Mouse (Mus musculus): ENCODE results near the gene Ankrd11.
"Not testable (repeated sequence)": the region's sequence is repeated elsewhere in the genome, so short reads cannot be mapped to it uniquely, and the experiment has no call there.

Ankrd11 gene

GRCm38 (mm10) chr8:123042158-123042973 lies at the start of gene Ankrd11:
Gene Ankrd11 (minus strand): TSS chr8:123042277.
- peak; percentile 99 for DNase-seq

DNA sequence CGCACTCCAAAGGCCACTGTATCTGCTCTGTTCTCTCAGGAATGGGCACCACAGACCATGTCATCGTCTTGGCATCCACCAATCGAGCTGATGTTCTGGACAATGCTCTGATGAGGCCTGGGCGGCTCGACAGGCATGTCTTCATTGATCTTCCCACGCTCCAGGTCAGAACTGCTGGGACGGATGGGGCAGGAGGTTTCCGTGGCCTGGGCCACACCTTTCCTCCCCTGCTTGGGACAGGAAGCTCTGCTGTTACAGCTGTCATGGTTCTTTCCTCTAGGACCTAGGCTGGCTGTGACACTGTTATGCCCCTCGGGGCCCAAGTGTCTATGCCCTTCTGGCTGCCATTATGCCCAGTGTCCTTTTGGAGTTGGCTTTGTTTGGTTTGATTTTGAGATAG lies 45.2 kb upstream of the Ankrd11 start:
- no peak for DNase-seq

DNA sequence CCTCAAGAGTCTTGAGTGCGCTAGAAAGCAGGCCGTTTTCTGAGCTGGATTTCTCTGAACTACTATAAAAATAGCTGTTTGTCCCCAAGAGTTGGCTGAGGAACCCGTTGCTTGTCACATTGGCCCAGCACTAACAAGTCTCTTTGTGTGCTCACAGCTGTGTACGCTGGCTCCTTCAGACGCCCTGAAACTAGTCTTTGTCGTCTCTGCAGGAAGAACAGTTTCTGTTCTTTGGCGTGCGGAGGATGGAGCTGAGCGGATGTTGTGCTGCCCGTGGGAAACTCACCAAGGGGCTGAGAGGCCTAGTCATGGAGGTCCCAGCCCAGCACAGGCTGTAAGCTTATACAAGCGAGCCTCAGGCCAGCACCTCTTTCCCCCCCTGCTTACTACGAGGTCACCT lies 41.5 kb upstream of the Ankrd11 start:
- no peak for DNase-seq

GRCm38 (mm10) chr8:123082993-123083392 lies 40.9 kb upstream of the Ankrd11 start:
- DNase-seq, result no peak

DNA sequence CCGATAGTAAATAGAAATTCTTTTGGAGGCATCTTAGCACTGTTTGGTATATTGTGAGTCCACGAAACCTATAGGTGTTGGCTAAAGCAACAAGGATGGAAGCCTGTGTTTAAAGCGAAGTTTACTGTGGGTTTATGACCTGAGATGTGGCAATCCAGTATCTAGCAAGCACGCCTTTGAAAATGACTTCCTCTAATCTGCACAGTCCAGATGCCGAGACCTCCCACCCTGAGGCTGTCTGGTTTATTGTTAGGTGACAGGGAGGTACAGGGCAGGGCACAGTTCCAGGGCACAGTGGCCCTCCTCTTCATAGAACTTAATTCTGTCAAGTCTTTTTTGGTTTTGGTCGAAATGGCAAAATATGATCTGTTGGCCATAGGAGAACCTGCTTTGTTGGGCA lies 35.1 kb upstream of the Ankrd11 start:
- DNase-seq, result no peak

GRCm38 (mm10) chr8:123071176-123071575 lies 29.1 kb upstream of the Ankrd11 start:
- no peak for DNase-seq

GRCm38 (mm10) chr8:123066101-123066683 lies 24.1 kb upstream of the Ankrd11 start:
- DNase-seq, result no peak

DNA sequence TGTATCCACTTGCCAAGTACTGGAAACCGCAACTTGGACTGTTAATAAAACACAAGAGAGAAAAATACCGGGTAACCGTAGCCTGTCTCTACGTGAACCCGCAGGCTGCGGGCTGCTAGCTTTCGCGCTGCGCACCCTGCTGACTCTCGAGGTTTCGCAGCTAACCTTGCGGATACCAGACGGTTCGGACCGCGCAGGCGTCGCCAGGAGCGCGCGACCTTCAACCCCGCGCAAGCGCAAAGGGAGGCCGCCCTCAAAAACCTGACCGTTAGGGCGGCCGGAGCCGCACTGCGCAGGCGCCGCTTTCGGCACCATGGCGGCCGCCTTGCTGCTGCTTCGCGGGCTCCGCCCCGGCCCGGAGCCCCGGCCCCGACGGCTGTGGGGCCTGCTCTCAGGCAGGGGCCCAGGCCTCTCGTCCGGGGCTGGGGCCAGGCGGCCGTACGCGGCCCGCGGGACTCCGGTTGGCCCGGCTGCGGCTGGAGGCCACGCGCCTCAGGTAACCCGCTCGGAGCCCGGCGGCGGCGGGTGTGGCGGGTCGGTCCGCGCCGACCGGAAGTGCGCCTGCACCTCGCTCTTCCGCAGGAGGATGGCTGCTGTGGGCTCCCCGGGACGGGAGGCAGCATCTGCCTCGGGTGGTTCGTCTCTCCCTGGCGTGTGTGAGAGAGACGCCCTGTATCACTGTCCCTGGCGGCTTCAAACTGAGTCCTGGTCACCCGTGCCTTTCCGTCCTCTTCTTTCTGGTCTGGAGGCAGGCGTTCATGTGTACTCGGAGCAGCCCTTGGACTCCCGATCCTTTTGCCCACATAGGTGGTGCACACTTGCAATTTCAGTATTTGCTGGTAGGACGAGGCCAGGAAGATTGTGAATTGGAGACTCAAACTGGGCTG lies 23.4 kb upstream of the Ankrd11 start:
- peak; percentile 92 to 94 for DNase-seq

- peak; percentile 64 to 69 for DNase-seq
Observed at GRCm38 (mm10) chr8:123064809-123065213, 22.7 kb upstream of the Ankrd11 start.

DNA sequence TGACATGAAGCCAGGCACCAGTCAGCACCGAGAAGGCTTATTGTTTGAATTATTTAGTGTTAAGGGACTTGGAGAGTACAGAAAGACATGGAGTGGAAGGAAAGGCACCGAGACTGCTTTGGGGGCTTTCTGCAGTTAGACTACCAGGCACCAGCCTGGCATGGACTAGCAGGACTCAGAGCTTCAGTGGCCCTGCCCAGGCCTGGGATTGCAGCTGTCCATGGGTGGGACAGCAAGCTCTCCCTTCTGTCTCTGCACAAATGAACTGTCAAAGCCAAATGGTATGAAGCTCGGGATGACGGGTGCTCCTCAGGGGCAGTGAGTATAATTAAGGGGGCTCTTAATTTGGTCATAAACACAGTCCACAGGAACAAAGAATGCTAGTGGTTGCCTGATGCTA lies 22.0 kb upstream of the Ankrd11 start:
- DNase-seq, result peak in 1 of 2 experiments; percentile 6

DNA sequence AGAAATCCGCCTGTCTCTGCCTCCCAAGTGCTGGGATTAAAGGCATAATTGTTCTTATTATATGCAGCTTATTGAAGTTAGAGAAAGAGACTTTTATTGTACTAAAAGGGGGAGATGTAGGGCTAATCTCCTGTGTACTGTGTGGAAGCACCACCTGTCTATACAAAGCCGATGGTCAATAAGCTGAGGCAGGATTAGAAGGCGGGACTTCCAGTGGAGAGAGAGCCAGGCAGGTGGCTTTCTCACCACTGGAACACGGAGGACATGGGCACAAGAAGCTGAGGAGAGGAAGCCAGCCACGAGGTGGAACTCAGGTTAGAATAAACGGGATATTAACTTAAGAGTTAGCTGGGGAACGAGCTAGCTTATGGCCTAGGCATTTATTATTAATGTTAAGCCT lies 20.6 kb upstream of the Ankrd11 start, which contains the start of gene Spg7:
Gene Spg7, plus strand, starts transcription at position 222 of the 400 bp plus-strand sequence.
- no peak for DNase-seq

DNA sequence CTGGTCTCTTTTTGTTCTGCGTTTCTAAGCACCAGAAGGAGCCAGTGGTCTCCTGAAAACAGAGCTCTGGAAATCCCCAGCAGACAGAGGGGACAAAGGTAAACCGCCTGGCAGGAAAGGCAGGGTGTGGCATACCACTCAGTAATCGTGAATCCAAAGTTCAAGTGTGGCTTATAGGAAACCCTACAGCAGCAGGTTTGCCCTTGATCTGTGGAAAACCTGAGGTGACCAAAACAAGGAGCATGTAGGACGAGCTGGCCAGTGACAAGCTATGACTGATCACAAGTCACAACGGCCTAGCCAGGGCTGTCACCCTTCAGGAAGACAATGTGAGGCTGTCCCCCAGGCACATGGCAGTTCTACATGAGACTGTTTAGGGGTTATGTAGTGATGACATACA lies 9.4 kb upstream of the Ankrd11 start:
- no peak for DNase-seq

- DNase-seq, result no peak
Observed at GRCm38 (mm10) chr8:123048402-123048801, 6.3 kb upstream of the Ankrd11 start.

DNA sequence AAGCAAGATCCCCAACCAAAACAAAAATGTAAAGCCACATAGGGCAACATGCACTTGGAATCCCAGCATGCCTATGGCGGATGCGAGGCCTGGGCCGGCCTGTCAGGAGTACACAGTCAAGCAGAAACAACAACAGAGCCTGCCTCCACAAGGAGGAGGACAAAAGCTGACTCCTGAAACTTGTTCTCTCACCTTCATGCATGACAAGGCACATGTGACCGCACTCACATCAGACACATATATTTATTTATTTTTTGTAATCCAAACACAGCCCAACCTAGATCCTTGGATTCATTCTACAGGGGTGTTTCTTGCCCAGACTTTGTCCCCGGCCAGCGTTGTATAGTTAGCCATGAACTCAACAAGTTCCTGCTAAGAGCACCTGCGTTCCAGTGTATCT lies 5.8 kb upstream of the Ankrd11 start:
- DNase-seq, result no peak

GRCm38 (mm10) chr8:123046706-123047105 lies 4.6 kb upstream of the Ankrd11 start:
- no peak for DNase-seq

GRCm38 (mm10) chr8:123044743-123045425 lies 2.8 kb upstream of the Ankrd11 start:
- DNase-seq, result not testable (repeated sequence)

DNA sequence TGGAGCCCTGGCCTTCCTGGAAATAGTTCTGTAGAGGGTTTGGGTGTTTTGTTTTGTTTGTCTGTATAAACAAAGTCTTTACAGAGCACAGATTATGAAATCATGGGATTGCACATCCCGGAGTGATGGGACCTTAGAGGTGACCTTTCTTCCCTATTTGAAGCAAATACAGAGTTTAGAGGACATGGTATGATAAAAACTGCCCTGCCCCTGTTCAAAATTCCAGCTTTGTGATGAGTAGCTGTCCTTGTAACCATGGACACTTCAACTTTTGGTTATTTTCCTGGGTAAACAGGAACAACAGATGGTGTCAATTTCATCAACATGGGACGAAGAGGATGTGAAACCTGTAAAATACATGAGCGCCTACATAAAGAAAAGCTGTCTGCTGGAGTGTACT lies 1.9 kb upstream of the Ankrd11 start:
- peak in 1 of 2 experiments; percentile 33 for DNase-seq

- no peak for DNase-seq
Observed at GRCm38 (mm10) chr8:123042974-123043625, 1.0 kb upstream of the Ankrd11 start.

DNA sequence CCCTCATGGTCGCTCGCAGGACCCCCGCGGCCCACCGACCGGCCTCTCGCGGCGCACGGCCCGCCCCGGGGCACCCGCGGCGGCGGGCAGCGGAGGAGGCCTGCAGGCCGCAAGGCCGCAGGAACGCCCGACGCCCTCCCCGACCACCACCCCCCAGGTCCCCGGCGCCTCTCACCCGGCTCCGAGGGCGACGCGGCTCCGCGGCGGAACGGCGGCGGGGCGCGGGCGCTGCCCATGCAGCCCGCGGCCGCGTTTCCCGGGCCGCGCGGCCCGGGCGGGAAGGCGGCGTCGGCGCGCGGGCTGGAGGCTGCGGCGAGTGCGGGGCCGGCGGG lies 337 bp downstream of the Ankrd11 start:
- no peak for DNase-seq

DNA sequence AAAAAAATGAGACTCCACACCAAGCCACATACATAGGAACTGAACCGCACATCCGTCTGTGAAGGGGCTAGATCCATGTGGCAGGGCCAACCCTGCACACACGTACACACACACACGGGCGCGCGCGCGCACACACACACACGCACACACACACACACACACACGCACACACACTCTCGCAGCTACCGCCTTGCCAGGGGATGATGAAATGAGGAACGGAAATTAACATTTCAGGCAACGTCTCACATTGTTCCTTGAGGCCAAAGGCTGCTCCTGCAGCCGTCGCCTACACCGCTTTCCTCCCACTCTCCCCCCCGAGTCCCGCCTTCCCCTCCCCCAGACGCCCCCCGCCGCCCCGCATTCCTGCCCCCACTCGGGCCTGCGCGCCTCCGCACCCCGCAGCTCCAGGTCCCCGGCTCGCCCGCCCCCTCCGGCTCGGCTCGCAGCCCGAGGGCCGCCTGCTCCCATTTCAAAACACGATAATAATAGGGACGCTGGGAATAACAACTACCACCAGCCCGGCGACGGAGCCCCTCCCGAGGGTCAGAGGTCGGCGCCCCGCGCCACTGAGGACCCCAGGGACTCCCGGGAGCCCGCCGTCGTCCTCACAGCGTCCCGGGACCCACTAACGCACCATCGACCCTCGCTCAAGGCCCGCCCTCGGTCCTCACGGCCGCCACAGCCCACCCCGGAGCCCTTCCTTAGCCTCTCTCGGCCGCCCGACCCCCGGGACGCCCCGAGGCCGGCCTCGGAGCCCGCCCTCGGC lies 886 bp downstream of the Ankrd11 start:
- DNase-seq, result peak; percentile 78 to 80

- no peak for DNase-seq
Observed at GRCm38 (mm10) chr8:123040110-123040650, 1.9 kb downstream of the Ankrd11 start.
